Mouse (Mus musculus) myocyte (in vitro differentiated cells): ENCODE measurements around the gene Sec24c.

Experiments used
- E2F4 ChIP-seq: IDR thresholded peaks from one replicate; pipeline ENCODE4 v1.6.1; 2011; ENCODE audit warnings: mild to moderate bottlenecking, control low read depth, moderate library complexity; ENCODE audit not compliant: insufficient read depth
- MAX ChIP-seq: IDR thresholded peaks from one replicate; pipeline ENCODE4 v1.6.1; 2011; ENCODE audit warnings: low read depth, mild to moderate bottlenecking, control low read depth
- MYOG ChIP-seq, 3 experiments: IDR thresholded peaks; one replicate each; pipeline ENCODE4 v1.6.1; 2011; ENCODE audit warnings: control low read depth in 2 of 3, low read depth in 2 of 3, mild to moderate bottlenecking in 2 of 3; ENCODE audit not compliant: insufficient read length in 2 of 3, control insufficient read depth in 1 of 3, insufficient read depth in 1 of 3
- POLR2A ChIP-seq: IDR thresholded peaks from one replicate; pipeline ENCODE4 v1.6.1; 2011; ENCODE audit warnings: low read depth, mild to moderate bottlenecking, control low read depth, moderate library complexity; ENCODE audit not compliant: insufficient read length
- POLR2AphosphoS2 ChIP-seq: IDR thresholded peaks from one replicate; pipeline ENCODE4 v1.6.1; 2011; ENCODE audit warnings: low read depth, control low read depth; ENCODE audit not compliant: insufficient read length
- REST ChIP-seq: IDR thresholded peaks from one replicate; pipeline ENCODE4 v1.6.1; 2011; ENCODE audit warnings: mild to moderate bottlenecking, control low read depth, moderate library complexity; ENCODE audit not compliant: insufficient read depth, insufficient read length
- TCF12 ChIP-seq: IDR thresholded peaks from one replicate; pipeline ENCODE4 v1.6.1; 2011; ENCODE audit warnings: mild to moderate bottlenecking, control low read depth; ENCODE audit not compliant: poor library complexity, insufficient read depth, severe bottlenecking
- TCF3 ChIP-seq: IDR thresholded peaks from one replicate; pipeline ENCODE4 v1.6.1; 2011; ENCODE audit warnings: low read depth, control low read depth; ENCODE audit not compliant: insufficient read length
- USF1 ChIP-seq: IDR thresholded peaks from one replicate; pipeline ENCODE4 v1.6.1; 2011; ENCODE audit warnings: low read depth, mild to moderate bottlenecking, control low read depth, moderate library complexity

DNA sequence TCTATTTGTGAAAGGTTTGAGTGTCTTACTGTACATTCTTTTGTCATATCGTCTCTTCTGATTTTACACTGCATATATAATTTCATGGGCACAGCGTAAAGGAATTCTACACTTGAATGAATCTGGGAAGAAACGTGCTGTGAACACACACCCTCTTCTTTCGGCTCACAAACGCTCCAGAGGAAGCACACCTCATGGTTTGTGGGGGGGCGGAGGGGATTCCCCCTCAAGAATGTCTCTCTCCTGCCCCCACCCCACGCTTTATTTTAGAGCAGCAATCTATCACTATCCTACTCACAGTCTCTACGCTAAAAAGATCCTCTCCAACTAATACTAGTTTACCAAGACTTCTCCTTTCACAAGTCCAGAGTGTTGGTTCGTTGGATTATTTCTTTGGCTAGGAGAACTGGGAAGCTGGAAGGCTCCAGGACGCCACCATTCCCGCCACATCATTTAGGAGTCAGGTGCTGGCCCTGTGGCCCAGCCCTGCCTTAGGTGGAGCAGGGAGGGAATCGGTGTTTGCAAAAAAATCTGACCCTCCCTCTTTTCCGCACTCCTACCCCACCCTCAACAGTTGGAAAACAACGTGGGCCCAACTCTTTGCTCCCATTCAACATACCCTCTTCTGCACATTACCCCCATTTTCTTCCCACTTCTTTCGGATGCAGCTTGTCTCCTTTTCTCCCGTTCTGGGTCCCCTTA, 34.0 kb upstream of the Sec24c start:
- TF ChIP-seq POLR2A (no peak), TCF3 (no peak), USF1 (no peak), TCF12 (no peak), REST (no peak), MYOG (IDR thresholded peaks at IDR 0.05; ENCODE audit: control insufficient read depth in 1 of 3, insufficient read depth in 1 of 3, insufficient read length in 2 of 3, low read depth in 2 of 3) (no peak), MAX (no peak), E2F4 (no peak), POLR2AphosphoS2 (no peak)
